Mouse (Mus musculus) testis, postnatal 14 days (tissue): ENCODE data around the gene Itpripl1.
A peak's percentile ranks its signal among the peaks of the same experiment; 100 is the strongest.
"Not testable (repeated sequence)": the region's sequence is repeated elsewhere in the genome, so short reads cannot be mapped to it uniquely, and the experiment has no call there.

ENCODE experiments used
- DNase-seq: peaks from one replicate; pipeline ENCODE4 v3.0.0; 2021; ENCODE audit warnings: low spot score

Itpripl1 gene

DNA sequence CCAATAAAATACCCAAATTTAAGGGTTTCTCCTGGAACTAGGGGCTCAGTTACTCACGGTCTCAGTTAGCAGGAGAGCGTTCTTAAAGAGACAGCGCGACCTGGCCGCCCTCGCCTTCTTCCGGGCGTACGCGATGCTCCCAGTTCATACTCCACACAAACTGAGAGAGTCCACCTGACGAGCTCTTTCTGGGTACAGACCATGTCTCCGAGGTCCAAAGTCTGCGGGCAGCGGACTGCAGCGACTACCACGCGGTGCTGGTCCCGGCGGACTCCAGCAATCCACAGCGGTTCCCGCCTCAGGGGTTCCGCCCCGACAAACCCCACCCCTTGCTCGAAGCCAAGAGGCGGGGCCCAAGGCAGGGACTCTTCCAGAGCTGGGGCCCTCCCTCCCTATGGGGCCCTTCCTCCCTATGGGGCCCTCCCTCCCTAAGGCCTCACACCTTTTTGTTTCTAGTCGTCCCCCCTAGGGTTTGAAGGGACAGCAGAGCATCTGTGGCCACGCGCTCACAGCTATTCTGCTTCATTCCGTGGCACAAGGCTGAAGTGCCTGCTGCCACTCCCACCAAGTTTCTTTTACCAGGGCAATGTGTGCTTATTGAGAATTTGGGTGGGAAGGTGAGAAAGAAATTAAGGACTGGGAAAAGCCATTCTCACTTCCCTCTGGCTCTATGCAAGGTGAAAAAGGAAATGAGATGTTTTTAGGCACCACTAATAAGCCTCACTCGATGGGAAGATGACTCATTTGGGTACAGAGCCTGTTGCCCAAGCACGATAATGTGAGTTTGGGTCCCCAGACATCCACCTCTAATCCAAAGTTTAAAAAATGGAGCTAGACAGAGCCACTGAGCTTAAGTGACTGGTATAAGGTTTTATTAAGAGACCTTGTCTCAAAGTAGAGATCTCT lies at the start of gene Itpripl1:
Gene Itpripl1 (minus strand): TSS at position 285 of the 906 bp plus-strand sequence.
- DNase-seq = peak; percentile 70

DNA sequence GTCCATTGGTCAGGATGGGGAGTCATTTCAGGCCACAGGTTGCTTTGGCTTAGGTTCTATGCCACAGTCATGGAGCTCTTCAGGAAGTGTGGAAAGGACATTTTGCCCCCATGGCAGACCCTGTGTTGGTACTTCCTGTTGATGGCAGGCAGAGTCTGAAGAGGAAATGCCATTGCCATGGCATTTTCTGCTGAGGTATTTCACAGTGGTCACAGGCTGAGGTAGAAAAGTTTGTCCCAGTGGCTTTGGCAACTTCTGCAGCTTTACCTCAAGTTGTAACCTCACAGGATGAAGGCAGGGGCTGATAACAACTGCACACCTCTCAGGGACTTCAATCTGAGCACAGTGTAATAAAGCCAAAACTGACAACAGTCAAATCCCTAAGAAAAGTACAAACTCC lies 46.3 kb upstream of the Itpripl1 start:
- no peak for DNase-seq

DNA sequence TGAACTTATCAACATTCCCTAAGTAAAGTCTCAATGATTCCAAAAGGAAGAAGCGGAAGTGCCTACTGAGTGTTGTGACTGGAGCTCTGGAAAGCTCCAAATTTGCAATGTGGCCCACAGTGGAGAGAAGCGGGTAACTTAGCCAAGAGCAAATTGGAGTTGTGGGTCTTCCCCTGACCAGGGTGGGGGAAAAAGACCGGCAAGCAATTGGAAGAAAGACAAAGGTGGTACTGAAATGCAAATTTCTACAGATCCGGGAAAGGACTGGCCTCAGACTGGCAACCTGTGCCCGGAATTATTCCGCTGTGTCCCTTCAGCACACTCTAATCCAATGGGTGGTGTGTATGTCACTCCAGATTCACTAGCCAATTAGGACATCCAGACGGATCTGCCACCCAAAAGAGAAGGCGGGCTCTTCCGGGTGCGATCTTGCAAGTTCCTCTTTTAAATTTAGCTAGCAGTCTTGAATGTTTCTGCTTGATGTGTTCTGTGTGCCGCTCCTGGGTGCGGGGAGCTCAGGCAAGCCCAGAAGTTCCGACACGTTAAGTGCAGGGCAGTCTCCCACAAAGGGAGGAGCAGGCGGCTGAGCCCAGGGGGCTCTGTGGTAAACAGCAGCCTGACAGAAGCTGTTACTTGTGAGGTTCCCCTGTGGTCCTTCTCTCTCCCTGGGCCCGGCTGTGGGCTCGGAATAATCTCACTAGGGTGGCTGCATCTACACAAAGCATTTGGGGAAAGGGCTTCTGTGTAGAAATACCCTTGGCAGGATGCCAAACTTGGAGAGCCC lies 39.5 kb upstream of the Itpripl1 start:
- peak; percentile 84 for DNase-seq

DNA sequence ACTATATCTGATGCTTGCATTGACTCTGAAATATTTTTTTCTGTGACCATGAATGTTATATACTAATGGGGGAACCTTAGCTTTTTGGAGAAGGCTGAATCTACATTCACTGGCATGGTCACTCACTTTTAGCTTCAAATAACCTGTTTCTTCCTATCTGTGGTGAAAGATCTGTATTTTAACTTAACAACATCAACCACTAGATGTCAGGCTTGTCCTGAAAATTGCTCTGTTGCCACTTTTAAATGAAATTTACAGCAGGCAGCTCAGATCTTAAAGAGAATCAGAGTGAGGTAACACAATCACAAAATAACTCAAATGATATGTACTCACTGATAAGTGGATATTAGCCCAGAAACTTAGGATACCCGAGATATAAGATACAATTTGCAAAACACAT lies 23.0 kb upstream of the Itpripl1 start:
- DNase-seq = not testable (repeated sequence)

DNA sequence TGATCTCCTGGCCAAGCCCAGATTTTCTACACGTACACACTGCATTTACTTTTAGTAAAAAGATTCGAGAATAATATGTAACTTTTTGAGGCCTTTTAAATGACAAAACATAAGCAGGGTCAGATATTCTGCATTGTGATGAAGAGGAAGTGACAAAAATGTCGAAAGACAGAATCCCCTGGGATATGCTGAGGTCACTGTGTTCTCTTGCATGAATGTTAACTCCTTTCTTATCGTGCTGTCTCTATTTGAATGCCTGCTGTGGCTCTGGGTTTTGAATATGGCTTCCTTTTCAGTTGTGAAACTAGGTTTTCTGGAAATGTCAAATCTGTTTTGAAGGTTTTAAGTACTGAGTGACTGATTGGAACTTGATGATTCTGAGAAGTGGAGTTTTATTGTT lies 22.4 kb upstream of the Itpripl1 start:
- DNase-seq = no peak

DNA sequence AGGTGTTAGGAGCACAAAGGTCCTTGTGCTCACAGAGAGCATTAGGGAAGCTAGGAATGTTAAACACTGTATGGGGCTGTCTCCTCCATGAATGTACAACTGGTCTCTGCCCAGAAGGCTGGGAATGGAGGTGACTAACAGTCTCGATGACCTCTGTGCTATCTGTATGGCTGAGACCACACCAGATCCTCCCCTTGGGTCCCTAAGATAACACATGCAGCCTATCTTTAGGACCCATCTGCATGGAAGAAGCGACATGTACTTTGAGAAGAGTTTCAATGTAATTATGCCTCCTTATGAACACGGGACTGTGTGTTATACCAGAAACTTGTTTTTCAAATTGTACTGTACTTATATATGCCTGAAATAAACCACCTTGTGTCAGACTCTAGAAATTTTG lies 2.5 kb upstream of the Itpripl1 start:
- no peak for DNase-seq

DNA sequence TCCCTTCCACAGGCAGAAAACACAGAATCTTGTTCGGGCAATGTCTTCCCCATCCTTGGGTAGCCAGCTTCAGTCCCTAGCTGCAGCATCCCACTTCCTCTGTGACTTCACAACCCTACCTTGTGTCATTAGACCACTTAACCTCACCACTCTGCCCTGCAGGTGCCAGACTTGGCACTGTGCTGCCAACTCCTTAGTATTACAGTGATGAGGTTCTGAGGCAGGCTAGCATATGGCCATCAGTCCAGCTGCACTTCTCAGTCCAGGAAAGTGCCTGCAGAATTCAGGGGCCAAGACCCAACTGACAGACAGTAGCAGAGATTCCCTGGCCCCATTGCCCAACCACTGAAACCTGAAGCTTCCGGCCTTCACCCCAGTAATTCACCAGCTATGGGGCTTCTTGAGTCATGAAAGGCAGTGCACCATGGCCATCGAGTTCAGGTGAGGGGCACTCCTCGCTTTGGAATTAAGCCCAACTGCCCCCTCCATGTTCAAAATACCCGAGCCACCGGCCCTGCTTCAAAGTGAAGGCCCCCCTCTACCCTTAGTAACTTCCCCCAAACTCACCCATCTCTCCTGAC lies 575 bp downstream of the Itpripl1 start:
- DNase-seq = no peak

DNA sequence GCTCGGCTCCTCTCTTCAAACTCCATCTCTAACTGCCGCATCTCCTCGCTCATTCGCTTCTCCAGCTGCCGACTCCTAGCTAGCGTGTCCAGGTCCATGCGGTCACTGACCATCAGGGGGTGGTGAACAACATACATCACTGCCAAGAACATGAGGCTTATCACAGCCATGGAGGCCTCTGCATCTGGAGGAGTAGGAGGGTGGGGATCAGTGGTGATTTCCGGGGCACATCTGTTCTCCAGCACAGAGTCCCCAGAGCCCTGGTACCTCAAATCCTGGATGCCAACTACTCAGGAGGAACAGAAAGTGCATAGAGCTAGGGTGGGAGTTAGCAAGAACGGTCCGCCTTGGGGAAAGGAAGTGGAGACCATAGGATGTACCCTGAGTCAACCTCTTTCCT lies 1.2 kb downstream of the Itpripl1 start:
- DNase-seq = no peak

DNA sequence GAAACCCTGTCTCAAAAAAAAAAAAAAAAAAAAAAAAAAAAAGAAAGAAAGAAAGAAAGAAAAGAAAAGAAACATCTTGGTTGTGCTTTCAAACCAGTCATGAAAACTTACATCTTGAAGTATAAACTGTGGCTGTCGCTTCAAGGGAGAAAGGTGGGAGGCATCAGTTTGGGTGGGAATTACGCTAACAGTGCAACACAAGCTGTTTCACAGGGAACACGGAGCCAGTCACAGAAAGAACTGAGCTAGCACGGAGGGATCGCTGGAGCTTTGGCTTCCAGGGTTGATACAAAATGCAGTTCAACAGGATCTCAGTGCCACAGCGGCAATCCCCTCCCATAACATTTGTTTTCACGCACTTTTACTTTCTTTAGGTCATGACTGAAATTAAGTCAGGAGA lies 3.2 kb downstream of the Itpripl1 start:
- no peak for DNase-seq

DNA sequence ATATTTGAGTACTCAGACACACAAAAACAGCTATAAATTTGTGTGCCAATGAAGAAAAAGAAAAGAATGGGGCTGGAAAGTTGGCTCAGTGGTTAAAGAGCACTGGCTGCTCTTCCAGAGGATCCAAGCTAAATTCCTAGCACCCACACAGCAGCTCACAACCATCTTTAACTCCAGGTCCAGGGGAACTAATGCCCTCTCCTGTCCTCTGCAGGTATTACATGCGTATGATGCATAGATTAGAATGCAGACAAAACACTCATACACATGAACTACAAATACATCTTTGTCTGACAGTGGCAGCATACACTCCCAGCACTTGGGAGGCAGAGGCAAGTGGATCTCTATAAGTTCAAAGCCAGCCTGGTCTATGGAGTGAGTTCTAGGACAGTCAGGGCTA lies 3.6 kb downstream of the Itpripl1 start:
- DNase-seq = no peak

DNA sequence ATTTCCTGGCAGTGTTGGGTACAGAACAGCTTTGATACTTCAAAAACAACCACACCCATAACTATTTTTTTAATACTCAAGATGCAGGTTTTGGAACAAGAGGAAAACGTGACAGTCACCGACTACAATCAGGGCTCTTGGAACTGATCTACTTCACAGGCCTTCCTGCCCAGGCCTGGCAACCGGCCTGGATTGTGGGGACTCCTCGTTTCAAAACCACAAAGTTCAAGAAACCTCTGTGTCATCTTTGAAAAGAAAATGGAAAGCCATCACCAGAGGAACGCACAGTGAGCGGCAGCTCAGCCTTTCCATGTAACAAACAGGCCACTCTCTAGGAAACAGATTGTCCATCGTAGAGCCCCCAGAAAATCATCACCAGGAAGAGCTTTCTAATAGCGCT lies 4.1 kb downstream of the Itpripl1 start:
- DNase-seq = no peak

DNA sequence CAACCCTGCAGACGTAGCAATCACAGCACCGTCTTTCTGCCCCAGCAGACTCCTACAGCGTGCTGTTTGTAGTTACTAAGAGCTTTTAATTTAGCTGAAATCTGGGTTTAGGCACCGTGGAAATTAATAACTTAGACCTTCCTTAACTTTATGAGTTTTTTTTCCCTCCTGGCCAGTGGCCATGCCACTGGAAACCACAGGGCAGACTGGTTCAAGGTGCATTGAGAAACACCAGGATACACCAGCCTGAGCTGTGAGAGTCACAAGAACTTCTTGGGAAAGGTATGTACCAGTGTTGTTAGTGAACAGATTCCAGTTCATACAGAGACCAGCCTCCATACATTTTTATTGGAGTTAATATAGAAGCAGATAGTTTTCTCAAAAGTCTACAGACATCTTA lies 4.8 kb downstream of the Itpripl1 start:
- no peak for DNase-seq

DNA sequence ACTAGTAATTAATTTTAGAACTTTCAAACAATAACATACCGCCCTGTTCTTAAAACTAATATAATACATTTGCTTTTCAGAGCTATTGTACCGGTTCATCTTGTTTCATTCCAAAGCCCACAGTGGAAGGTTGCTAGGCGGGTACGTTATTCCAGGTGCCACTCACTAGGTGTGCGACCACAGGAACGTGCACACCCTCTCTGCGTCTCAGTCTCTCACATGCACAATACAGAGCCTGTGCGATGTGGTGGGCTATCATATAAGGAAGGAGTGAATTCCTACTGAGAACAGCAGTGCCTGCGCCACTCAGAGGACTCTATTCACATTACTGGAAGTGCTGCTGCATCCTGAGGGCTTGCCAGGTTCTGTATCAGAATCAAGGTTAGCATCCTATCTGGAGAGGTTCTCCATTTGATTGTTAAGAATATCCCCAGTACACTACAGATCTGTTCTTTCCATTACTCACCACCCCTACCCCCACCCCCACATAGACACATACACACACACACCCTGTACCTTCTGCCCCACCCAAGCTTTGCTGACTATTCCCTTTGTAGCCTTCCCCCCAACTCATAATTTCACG lies 5.3 kb downstream of the Itpripl1 start:
- no peak for DNase-seq

DNA sequence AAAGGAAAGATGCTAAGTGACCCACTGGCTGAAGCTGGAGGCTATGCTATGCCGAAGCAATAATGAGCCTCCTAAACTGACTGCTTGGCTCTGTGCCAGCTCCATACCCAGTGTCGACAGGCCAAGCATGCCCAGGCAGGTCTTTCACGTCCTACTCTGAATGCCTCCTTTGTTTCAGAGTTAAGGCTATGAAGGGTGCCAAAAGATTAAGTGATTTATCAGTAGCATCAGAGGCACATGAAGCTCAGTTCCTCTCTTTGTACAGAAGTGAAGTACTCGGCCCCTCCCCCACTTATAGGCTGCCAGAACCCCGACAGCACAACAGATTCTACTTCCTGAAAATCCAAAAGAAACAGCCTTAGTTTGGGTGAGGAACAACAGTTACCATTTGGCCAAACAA lies 6.3 kb downstream of the Itpripl1 start:
- DNase-seq = peak; percentile 76

DNA sequence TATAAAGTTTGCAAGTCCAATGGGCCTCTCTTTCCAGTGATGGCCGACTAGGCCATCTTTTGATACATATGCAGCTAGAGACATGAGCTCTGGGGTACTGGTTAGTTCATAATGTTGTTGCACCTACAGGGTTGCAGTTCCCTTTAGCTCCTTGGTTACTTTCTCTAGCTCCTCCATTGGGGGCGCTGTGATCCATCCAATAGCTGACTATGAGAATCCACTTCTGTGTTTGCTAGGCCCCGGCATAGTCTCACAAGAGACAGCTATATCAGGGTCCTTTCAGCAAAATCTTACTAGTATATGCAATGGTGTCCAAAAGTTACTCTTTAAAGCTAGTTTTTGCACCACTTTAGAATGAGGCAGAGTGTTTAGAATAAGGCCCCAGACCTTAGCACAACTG lies 8.0 kb downstream of the Itpripl1 start:
- DNase-seq = not testable (repeated sequence)

DNA sequence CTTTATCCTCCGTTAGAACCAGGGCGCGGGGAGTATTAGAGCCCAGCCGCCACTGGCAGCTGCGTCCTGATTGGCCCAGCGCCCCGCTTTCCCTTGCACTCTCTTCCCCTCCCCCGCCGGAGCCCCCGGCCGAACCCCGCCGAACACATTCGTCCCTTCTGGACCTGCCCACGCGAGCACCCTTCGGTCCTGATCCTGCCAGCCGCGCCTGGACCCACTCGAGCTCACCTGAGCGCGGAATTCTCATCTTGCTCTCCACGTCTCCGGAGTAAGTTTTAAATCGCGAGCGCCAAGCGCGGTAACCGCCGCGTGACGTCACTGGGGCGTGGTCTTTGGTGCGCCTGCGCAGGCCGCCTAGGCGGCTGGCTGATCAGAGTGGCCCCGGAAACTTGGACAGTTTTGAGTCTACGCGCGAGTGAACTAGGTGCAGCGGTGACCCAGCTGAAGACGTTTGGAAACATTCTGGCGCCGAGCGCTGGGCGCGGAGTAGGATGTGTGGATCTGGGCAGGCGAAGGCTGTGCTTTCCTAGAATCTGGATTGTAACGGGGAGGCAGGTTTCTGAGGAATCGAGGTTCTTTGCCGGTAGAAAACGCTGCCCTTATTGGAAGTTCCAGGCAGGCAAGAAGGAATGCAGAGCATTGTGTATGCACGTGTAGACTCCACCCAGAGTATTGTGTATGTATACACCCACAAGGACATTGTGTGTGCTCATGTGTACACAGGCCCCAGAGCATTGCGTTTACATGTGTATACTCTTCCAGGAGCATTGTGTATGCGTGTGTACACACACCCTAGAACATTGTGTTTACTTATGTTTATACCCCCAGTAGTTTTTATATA lies 9.4 kb downstream of the Itpripl1 start, which contains the start of gene Ncaph:
Gene Ncaph (minus strand): TSS at position 334 of the 841 bp plus-strand sequence.
- peak; percentile 89 for DNase-seq

DNA sequence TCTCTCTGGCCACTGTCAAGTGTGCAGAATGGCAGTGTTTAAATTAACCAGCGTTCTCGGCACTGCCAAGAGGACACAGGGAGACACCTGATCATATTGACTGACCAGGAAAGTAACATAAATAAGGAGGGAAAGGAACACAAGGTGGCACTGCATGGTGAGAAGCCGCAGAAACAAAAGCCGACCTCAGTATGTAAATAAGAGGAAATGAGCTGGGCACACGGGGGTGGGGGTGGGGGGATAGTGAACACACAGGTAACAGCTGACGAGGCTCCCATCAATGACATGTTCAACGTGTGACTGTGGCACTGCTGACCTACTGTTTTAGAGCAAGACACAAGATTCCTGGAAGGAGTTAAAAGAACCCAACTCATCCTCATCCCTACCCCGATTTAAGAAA lies 11.9 kb downstream of the Itpripl1 start:
- DNase-seq = no peak

DNA sequence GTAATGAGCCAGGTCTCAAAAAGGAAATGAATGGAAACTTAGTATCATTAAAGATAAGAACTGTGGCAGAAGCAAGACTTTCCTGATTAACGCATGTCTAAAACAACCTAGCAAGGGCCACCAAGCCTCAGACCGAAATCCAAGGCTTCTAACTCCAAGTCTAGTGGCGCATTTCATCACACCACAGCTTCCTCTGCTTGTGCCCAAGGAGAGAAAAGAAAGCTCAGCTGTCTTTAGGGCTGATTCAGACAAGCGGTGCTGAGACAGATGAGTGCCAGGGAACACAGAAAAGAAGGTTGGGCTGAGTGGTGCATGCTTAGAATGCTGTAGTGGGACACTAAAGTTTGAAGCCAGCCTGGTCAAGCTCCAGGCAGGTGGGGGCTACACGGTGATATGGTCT lies 14.3 kb downstream of the Itpripl1 start:
- DNase-seq = no peak

DNA sequence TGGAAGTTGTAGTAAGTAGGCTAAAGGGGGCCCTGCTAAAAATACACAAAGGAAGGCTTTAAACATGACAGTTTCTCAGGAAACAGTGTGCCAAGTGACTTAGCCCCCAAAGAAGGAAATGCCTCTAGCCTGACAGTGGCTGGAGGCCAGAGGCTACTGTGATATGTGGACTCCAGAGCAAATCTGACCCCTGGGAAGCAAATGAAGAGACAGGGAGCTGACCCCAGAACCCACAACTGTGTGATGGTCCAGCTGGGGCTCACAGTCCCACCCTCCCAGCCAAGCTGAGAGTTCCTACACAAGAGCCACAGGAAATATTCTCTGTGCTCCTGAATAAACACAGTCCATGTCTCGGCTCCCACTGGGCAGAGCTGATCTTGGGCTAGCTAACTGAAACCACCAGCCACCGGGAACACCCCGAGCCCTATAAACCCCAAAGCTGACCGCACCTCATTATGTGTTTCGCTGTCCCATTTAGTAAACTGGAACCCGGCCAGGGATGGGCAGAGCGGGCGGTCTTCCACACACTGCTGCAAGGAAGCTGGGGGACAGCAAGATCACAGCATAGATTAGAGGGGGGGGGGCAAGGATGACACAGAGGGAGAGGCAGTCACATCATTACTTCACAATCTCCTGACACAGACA lies 21.5 kb downstream of the Itpripl1 start:
- DNase-seq = no peak

DNA sequence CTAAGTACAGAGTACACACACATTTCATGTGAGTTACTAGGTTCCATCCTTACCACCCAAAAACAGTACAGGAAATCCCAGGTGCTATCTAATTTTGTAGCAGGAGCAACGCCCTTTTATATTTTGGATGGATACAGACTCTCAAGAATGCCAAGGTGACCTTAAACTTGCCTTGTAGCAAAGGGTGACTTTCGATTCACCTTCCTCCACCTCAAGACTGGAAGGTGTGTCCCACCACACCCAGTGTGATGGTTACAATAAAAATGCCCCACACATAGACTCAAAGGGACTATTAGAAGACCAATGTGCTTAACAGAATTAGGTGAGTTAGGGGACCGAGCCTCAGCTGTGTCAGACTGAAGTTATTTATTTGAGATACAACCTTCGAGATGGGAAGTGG lies 34.3 kb downstream of the Itpripl1 start:
- no peak for DNase-seq

DNA sequence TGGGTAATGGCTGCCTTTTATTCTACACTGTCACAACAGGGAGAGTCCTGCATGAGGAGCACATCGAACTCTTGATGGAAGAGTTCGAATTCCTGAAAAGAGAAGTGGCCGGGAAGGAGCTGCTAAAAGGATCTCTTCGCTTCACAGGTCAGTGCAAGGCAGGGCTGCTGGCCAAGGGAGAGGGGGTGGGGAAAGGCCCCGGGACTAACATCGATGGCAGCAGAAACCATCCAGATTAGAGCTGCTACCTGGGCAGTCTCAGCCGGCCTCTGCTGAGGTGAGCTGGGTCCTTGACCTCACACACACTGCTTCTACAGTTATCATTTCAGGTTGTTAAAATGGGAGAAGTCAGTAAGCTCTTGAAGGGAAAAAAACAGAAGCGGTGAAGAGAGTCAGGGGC lies 51.2 kb downstream of the Itpripl1 start:
- DNase-seq = no peak
